Comparison of ENCODE assay signal across 16 mouse cellular contexts in genomic region chr19:6299003-6299402, GRCm38 (mm10). TPM values are rescaled to one million over a fixed set of nuclear protein-coding genes. Genes with fewer than 3 reads are reported as not detected.
A peak's percentile ranks its signal among the peaks of the same experiment; 100 is the strongest.
DNase-seq lines count a peak whose midpoint lies in the region; ATAC-seq and TF ChIP-seq lines count a peak whose summit lies in the region.
"Had no signal": no experiment of that assay in that cellular context is flagged by ENCODE, and none has a peak within 500 bp of the region (broad histone marks: within the 10 kb centered on the region; RNA-seq: fewer than 3 reads in every experiment).

No protein-coding gene starts in this region.

- no peak for TF ChIP-seq CTCF in gastrocnemius, adult 2 months (IDR thresholded peaks at IDR 0.05)

- H3K27me3 ChIP-seq in kidney, embryonic 16.5 days (ENCODE audit: insufficient read depth, low read length): no peaks in the 10 kb centered on the region
- H3K27me3 ChIP-seq in liver, embryonic 15.5 days: no peaks in the 10 kb centered on the region
- H3K27me3 ChIP-seq: embryonic facial prominence, embryonic 12.5 days; forebrain, embryonic 15.5 days; midbrain, embryonic 12.5 days had no signal

- H3K36me3 ChIP-seq in kidney, embryonic 16.5 days (ENCODE audit: insufficient read depth, low read length): peaks cover 54% of the 10 kb centered on the region
- H3K36me3 ChIP-seq in liver, embryonic 15.5 days (replicated peaks): peaks cover 63% of the 10 kb centered on the region

- H3K4me3 ChIP-seq in gastrocnemius, adult 2 months: peak overlapping the region; percentile 45; the same call in 1 of the 2 replicates
- H3K4me3 ChIP-seq in kidney, embryonic 16.5 days (ENCODE audit: low read length): no peak overlapping the region
- no peak overlapping the region for H3K4me3 ChIP-seq in liver, embryonic 15.5 days (replicated peaks)
- H3K4me3 ChIP-seq: embryonic facial prominence, embryonic 12.5 days; forebrain, embryonic 15.5 days; midbrain, embryonic 12.5 days had no signal

- 57% methylated on average over 4 of the region's 4 CpGs for WGBS in kidney, embryonic 16.5 days
- WGBS in liver, embryonic 15.5 days (ENCODE audit: insufficient replicate concordance): 61% methylated on average over 4 of the region's 4 CpGs

- no peak overlapping the region for H3K4me2 ChIP-seq in kidney, embryonic 16.5 days (replicated peaks; ENCODE audit: low read depth, low read length)
- peak overlapping the region; percentile 57 for H3K4me2 ChIP-seq in liver, embryonic 15.5 days
- H3K4me2 ChIP-seq: embryonic facial prominence, embryonic 12.5 days; forebrain, embryonic 15.5 days; midbrain, embryonic 12.5 days had no signal

- H3K9ac ChIP-seq in kidney, embryonic 16.5 days (replicated peaks; ENCODE audit: low read length): no peak overlapping the region
- H3K9ac ChIP-seq in liver, embryonic 15.5 days: 0 out of 2 replicates have a peak overlapping the region, but pooled peaks have one; percentile 52
- H3K9ac ChIP-seq: embryonic facial prominence, embryonic 12.5 days; forebrain, embryonic 15.5 days; midbrain, embryonic 12.5 days had no signal

- ATAC-seq in kidney, embryonic 16.5 days (ENCODE audit: low FRiP score, low TSS enrichment): no peak
- peak; percentile 20 for ATAC-seq in CD4-positive, CD25-positive, alpha-beta regulatory T cell, adult 4 months
- no peak for ATAC-seq in liver, embryonic 15.5 days (ENCODE audit: insufficient read depth)
- ATAC-seq: activated CD4-positive, CD25-positive, alpha-beta regulatory T cell, adult 4 months; forebrain, embryonic 15.5 days had no signal

- intact Hi-C loops in gastrocnemius, adult 2 months (cut with DNase I): no loop called here

- H3K4me1 ChIP-seq in kidney, embryonic 16.5 days (ENCODE audit: insufficient read depth, low read length): no peaks in the 10 kb centered on the region
- peaks cover 94% of the 10 kb centered on the region for H3K4me1 ChIP-seq in liver, embryonic 15.5 days (replicated peaks)
- H3K4me1 ChIP-seq: embryonic facial prominence, embryonic 12.5 days; forebrain, embryonic 15.5 days; midbrain, embryonic 12.5 days had no signal

- DNase-seq in gastrocnemius, adult 2 months: no peak
- DNase-seq in gastrocnemius, adult 18-20 months (ENCODE audit: low spot score): no peak
- no peak for DNase-seq in kidney, adult 9 months
- DNase-seq in right cerebral cortex, postnatal 25 days: no peak
- DNase-seq in left cerebral cortex, adult 9 months (ENCODE audit: low spot score in 2 of 2): no peak
- DNase-seq: cerebellum, adult 9-11 months; layer of hippocampus, adult 9-11 months; retina, postnatal 1 day; thymus, postnatal 14 days had no signal

- H3K27ac ChIP-seq in gastrocnemius, adult 2 months: peak overlapping the region; percentile 92
- H3K27ac ChIP-seq in kidney, embryonic 16.5 days (ENCODE audit: low read length): peak overlapping the region; percentile 51
- peak overlapping the region; percentile 96 for H3K27ac ChIP-seq in liver, embryonic 15.5 days (replicated peaks)
- H3K27ac ChIP-seq: forebrain, embryonic 15.5 days; midbrain, embryonic 12.5 days had no signal

- no peaks in the 10 kb centered on the region for H3K9me3 ChIP-seq in kidney, embryonic 16.5 days (ENCODE audit: low read length)
- H3K9me3 ChIP-seq in liver, embryonic 15.5 days (replicated peaks): no peaks in the 10 kb centered on the region
- H3K9me3 ChIP-seq: embryonic facial prominence, embryonic 12.5 days; forebrain, embryonic 15.5 days; midbrain, embryonic 12.5 days had no signal

RNA-seq across cellular contexts. Expression of gene Cdc42bpg, which starts 7.3 kb away (rescaled TPM):
- 1 to 10 TPM; 6.0 to 6.4 TPM for total RNA-seq in gastrocnemius, adult 2 months (2021)
- total RNA-seq in gastrocnemius, adult 18-20 months (2021): 1 to 10 TPM; 6.4 to 8.8 TPM
- 0.80 and 1.5 TPM in 2 replicates for polyA plus RNA-seq in kidney, embryonic 16.5 days (2015; fragmentation: Nextera tagmentation; extraction: Ambion mirVana)
- polyA plus RNA-seq in CD4-positive, CD25-positive, alpha-beta regulatory T cell, adult 4 months (2017; shearing (Covaris generic)): under 1 TPM; 0.07 to 0.13 TPM
- polyA plus RNA-seq in liver, embryonic 15.5 days (2015; fragmentation: Nextera tagmentation; extraction: Ambion mirVana): 0.21 and 0.38 TPM in 2 replicates

RNA-seq across cellular contexts. Expression of gene Ehd1, which starts 22.5 kb away (rescaled TPM):
- 10 to 100 TPM; 28.4 to 32.3 TPM for total RNA-seq in gastrocnemius, adult 2 months (2021)
- 10 to 100 TPM; 30.2 to 40.3 TPM for total RNA-seq in gastrocnemius, adult 18-20 months (2021)
- 84.2 and 89.5 TPM in 2 replicates for polyA plus RNA-seq in kidney, embryonic 16.5 days (2015; fragmentation: Nextera tagmentation; extraction: Ambion mirVana)
- 10 to 100 TPM in 1 of 2 experiments, 1 to 10 TPM in 1; 6.4 to 22.8 TPM for polyA plus RNA-seq in CD4-positive, CD25-positive, alpha-beta regulatory T cell, adult 4 months (2017; shearing (Covaris generic))
- polyA plus RNA-seq in liver, embryonic 15.5 days (2015; fragmentation: Nextera tagmentation; extraction: Ambion mirVana): 64.0 and 69.3 TPM in 2 replicates

RNA-seq across cellular contexts. Expression of gene Men1, which starts 35.8 kb away (rescaled TPM):
- 1 to 10 TPM; 7.0 to 7.8 TPM for total RNA-seq in gastrocnemius, adult 2 months (2021)
- 1 to 10 TPM; 6.2 to 6.9 TPM for total RNA-seq in gastrocnemius, adult 18-20 months (2021)
- polyA plus RNA-seq in kidney, embryonic 16.5 days (2015; fragmentation: Nextera tagmentation; extraction: Ambion mirVana): 93.0 and 96.2 TPM in 2 replicates
- 10 to 100 TPM; 16.9 to 32.1 TPM for polyA plus RNA-seq in CD4-positive, CD25-positive, alpha-beta regulatory T cell, adult 4 months (2017; shearing (Covaris generic))
- 25.1 and 25.4 TPM in 2 replicates for polyA plus RNA-seq in liver, embryonic 15.5 days (2015; fragmentation: Nextera tagmentation; extraction: Ambion mirVana)

RNA-seq across cellular contexts. Expression of gene Map4k2, which starts 41.9 kb away (rescaled TPM):
- 10 to 100 TPM; 13.1 to 14.2 TPM for total RNA-seq in gastrocnemius, adult 2 months (2021)
- total RNA-seq in gastrocnemius, adult 18-20 months (2021): 1 to 10 TPM; 7.4 to 8.3 TPM
- polyA plus RNA-seq in kidney, embryonic 16.5 days (2015; fragmentation: Nextera tagmentation; extraction: Ambion mirVana): 25.9 and 28.7 TPM in 2 replicates
- 100 to 1,000 TPM in 1 of 2 experiments, 10 to 100 TPM in 1; 77.5 to 135 TPM for polyA plus RNA-seq in CD4-positive, CD25-positive, alpha-beta regulatory T cell, adult 4 months (2017; shearing (Covaris generic))
- 7.7 and 9.1 TPM in 2 replicates for polyA plus RNA-seq in liver, embryonic 15.5 days (2015; fragmentation: Nextera tagmentation; extraction: Ambion mirVana)

RNA-seq across cellular contexts. Expression of gene Atg2a, which starts 57.5 kb away (rescaled TPM):
- total RNA-seq in gastrocnemius, adult 2 months (2021): 10 to 100 TPM; 18.4 to 19.0 TPM
- total RNA-seq in gastrocnemius, adult 18-20 months (2021): 10 to 100 TPM; 16.7 to 20.0 TPM
- polyA plus RNA-seq in kidney, embryonic 16.5 days (2015; fragmentation: Nextera tagmentation; extraction: Ambion mirVana): 12.1 and 13.1 TPM in 2 replicates
- polyA plus RNA-seq in CD4-positive, CD25-positive, alpha-beta regulatory T cell, adult 4 months (2017; shearing (Covaris generic)): 10 to 100 TPM; 10.4 to 14.7 TPM
- 4.7 and 5.8 TPM in 2 replicates for polyA plus RNA-seq in liver, embryonic 15.5 days (2015; fragmentation: Nextera tagmentation; extraction: Ambion mirVana)
